Comparison of ENCODE assay signal across 14 mouse cellular contexts in the genomic region with DNA sequence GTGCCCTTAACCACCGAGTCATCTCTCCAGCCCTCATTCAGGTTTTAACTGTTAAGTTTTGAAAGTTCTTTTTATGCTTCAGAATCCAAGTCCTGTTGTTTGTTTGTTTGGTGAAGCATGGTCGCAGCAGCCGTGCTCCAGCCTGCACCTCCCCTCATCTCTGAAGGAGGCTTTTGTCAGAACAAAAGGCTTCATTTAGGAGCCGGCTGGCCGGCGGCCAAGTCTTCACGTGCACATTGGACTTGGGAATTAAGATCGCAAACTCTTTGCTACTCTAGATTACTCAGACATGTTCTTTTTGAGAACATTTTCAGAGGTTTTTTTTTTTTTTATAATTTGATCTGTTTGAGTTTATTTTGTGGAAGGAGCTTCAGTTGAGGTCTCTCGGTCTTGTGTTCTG. TPM values are rescaled to one million over a fixed set of nuclear protein-coding genes. Genes with fewer than 3 reads are reported as not detected.
DNase-seq lines count a peak whose midpoint lies in the region; ATAC-seq lines count a peak whose summit lies in the region.
"Had no signal": no experiment of that assay in that cellular context is flagged by ENCODE, and none has a peak within 500 bp of the region (broad histone marks: within the 10 kb centered on the region; RNA-seq: fewer than 3 reads in every experiment).

No protein-coding gene starts in this region.

- H3K9ac ChIP-seq in embryonic facial prominence, embryonic 11.5 days (replicated peaks; ENCODE audit: low read length), result no peak overlapping the region
- H3K9ac ChIP-seq in kidney, embryonic 14.5 days (ENCODE audit: low read depth, low read length), result no peak overlapping the region
- H3K9ac ChIP-seq: heart, embryonic 13.5 days; midbrain, embryonic 13.5 days had no signal

- no peaks in the 10 kb centered on the region for H3K9me3 ChIP-seq in embryonic facial prominence, embryonic 11.5 days (replicated peaks; ENCODE audit: control insufficient read depth, low read length)
- no peaks in the 10 kb centered on the region for H3K9me3 ChIP-seq in embryonic facial prominence, embryonic 10.5 days
- H3K9me3 ChIP-seq in kidney, embryonic 14.5 days (ENCODE audit: control insufficient read depth, low read length), result no peaks in the 10 kb centered on the region
- H3K9me3 ChIP-seq: heart, embryonic 13.5 days; midbrain, embryonic 13.5 days had no signal

- intact Hi-C loops in gastrocnemius, postnatal 36 days (cut with DNase I), result no loop called here

- no peaks in the 10 kb centered on the region for H3K36me3 ChIP-seq in embryonic facial prominence, embryonic 11.5 days (replicated peaks; ENCODE audit: control insufficient read depth, insufficient read depth, low read depth, low read length)
- no peaks in the 10 kb centered on the region for H3K36me3 ChIP-seq in embryonic facial prominence, embryonic 10.5 days (replicated peaks)
- no peaks in the 10 kb centered on the region for H3K36me3 ChIP-seq in kidney, embryonic 14.5 days (ENCODE audit: control insufficient read depth, insufficient read depth, low read length)
- H3K36me3 ChIP-seq: heart, embryonic 13.5 days; midbrain, embryonic 13.5 days had no signal

- H3K27me3 ChIP-seq in embryonic facial prominence, embryonic 11.5 days (ENCODE audit: control insufficient read depth, insufficient read depth, low read length), result no peaks in the 10 kb centered on the region
- 0 out of 2 replicates have a peak, but pooled peaks cover 4% of the 10 kb centered on the region for H3K27me3 ChIP-seq in embryonic facial prominence, embryonic 10.5 days (replicated peaks; ENCODE audit: low read depth, poor library complexity, severe bottlenecking)
- no peaks in the 10 kb centered on the region for H3K27me3 ChIP-seq in kidney, embryonic 14.5 days (ENCODE audit: control insufficient read depth, insufficient read depth, low read length)
- H3K27me3 ChIP-seq: heart, embryonic 13.5 days; midbrain, embryonic 13.5 days had no signal

- WGBS in embryonic facial prominence, embryonic 11.5 days, result 53% methylated on average over 9 of the region's 9 CpGs
- WGBS in embryonic facial prominence, embryonic 10.5 days, result 64% methylated on average over 9 of the region's 9 CpGs
- whole genome bisulfite sequencing in kidney, embryonic 14.5 days, result 68% methylated on average over 9 of the region's 9 CpGs

- no peak overlapping the region for H3K4me3 ChIP-seq in embryonic facial prominence, embryonic 11.5 days (ENCODE audit: low read depth, low read length)
- no peak overlapping the region for H3K4me3 ChIP-seq in embryonic facial prominence, embryonic 10.5 days
- no peak overlapping the region for H3K4me3 ChIP-seq in kidney, embryonic 14.5 days (ENCODE audit: low read length)
- H3K4me3 ChIP-seq: heart, embryonic 13.5 days; midbrain, embryonic 13.5 days had no signal

- DNase-seq in embryonic facial prominence, embryonic 11.5 days (ENCODE audit: low spot score), result peak; percentile 50
- no peak for DNase-seq in embryonic facial prominence, embryonic 10.5 days (ENCODE audit: low spot score)
- DNase-seq in kidney, adult 18-20 months, result peak; percentile 22
- peak; percentile 32 for DNase-seq in ZHBTc4 (ENCODE audit: low read depth, low spot score)
- DNase-seq in kidney, postnatal 25 days, result peak; percentile 66 to 70
- DNase-seq in thymus, postnatal 14 days, result no peak
- DNase-seq in gastrocnemius, postnatal 36 days, result no peak
- DNase-seq: lung, postnatal 10 days; thymus, postnatal 4 days had no signal

- no peaks in the 10 kb centered on the region for H3K4me1 ChIP-seq in embryonic facial prominence, embryonic 11.5 days (ENCODE audit: control insufficient read depth, insufficient read depth, low read length)
- peaks cover 9% of the 10 kb centered on the region; the same call in 1 of the 2 replicates for H3K4me1 ChIP-seq in embryonic facial prominence, embryonic 10.5 days
- no peaks in the 10 kb centered on the region for H3K4me1 ChIP-seq in kidney, embryonic 14.5 days (ENCODE audit: control insufficient read depth, insufficient read depth, low read length)

- no peak for ATAC-seq in embryonic facial prominence, embryonic 11.5 days (replicated peaks; ENCODE audit: insufficient number of reproducible peaks, low FRiP score, low TSS enrichment, low read depth)
- no peak for ATAC-seq in kidney, embryonic 14.5 days (ENCODE audit: low FRiP score, low TSS enrichment)
- ATAC-seq: midbrain, embryonic 13.5 days had no signal

- no peak overlapping the region for H3K4me2 ChIP-seq in embryonic facial prominence, embryonic 11.5 days (ENCODE audit: low read depth, low read length)
- H3K4me2 ChIP-seq in kidney, embryonic 14.5 days (replicated peaks; ENCODE audit: low read depth, low read length), result no peak overlapping the region
- H3K4me2 ChIP-seq: heart, embryonic 13.5 days; midbrain, embryonic 13.5 days had no signal

- no peak overlapping the region for H3K27ac ChIP-seq in embryonic facial prominence, embryonic 11.5 days (replicated peaks; ENCODE audit: low read depth, low read length)
- H3K27ac ChIP-seq in embryonic facial prominence, embryonic 10.5 days (replicated peaks), result no peak overlapping the region
- no peak overlapping the region for H3K27ac ChIP-seq in kidney, embryonic 14.5 days (ENCODE audit: low read depth, low read length)
- H3K27ac ChIP-seq: heart, embryonic 13.5 days; midbrain, embryonic 13.5 days had no signal

RNA-seq across cellular contexts. Expression of a gene that starts 9.3 kb away (rescaled TPM):
- polyA plus RNA-seq in embryonic facial prominence, embryonic 11.5 days (2014; fragmentation: Nextera tagmentation; extraction: Ambion mirVana), result 0.93 and 0.98 TPM in 2 replicates
- polyA plus RNA-seq in embryonic facial prominence, embryonic 10.5 days (2016; fragmentation: Nextera tagmentation; extraction: Ambion mirVana), result 0.60 and 0.88 TPM in 2 replicates
- polyA plus RNA-seq in kidney, embryonic 14.5 days (2014; fragmentation: Nextera tagmentation; extraction: Ambion mirVana), result 0.33 and 1.3 TPM in 2 replicates
- total RNA-seq in gastrocnemius, postnatal 36 days (2021), result not detected
- polyA plus RNA-seq: spleen, adult 2 months had no signal

RNA-seq across cellular contexts. Expression of a gene that starts 13.3 kb away (rescaled TPM):
- polyA plus RNA-seq in embryonic facial prominence, embryonic 11.5 days (2014; fragmentation: Nextera tagmentation; extraction: Ambion mirVana), result 16.2 and 21.4 TPM in 2 replicates
- 16.2 and 16.4 TPM in 2 replicates for polyA plus RNA-seq in embryonic facial prominence, embryonic 10.5 days (2016; fragmentation: Nextera tagmentation; extraction: Ambion mirVana)
- 11.4 and 22.9 TPM in 2 replicates for polyA plus RNA-seq in kidney, embryonic 14.5 days (2014; fragmentation: Nextera tagmentation; extraction: Ambion mirVana)
- 10 to 100 TPM; 19.1 to 19.3 TPM for total RNA-seq in gastrocnemius, postnatal 36 days (2021)

RNA-seq across cellular contexts. Expression of a gene that starts 38.7 kb away (rescaled TPM):
- polyA plus RNA-seq in embryonic facial prominence, embryonic 11.5 days (2014; fragmentation: Nextera tagmentation; extraction: Ambion mirVana), result 2.7 and 3.3 TPM in 2 replicates
- 5.7 and 6.4 TPM in 2 replicates for polyA plus RNA-seq in embryonic facial prominence, embryonic 10.5 days (2016; fragmentation: Nextera tagmentation; extraction: Ambion mirVana)
- polyA plus RNA-seq in kidney, embryonic 14.5 days (2014; fragmentation: Nextera tagmentation; extraction: Ambion mirVana), result 10.0 and 16.1 TPM in 2 replicates
- total RNA-seq in gastrocnemius, postnatal 36 days (2021), result not detected
- total RNA-seq: left cerebral cortex, postnatal 36 days had no signal

Comparison
In these comparisons a context has a peak if more than half of its experiments do, and no peak if none do; other contexts are left out.
1. DNase-seq: peak in embryonic facial prominence, embryonic 11.5 days (single experiment), kidney, adult 18-20 months (single experiment), ZHBTc4 (single experiment) and kidney, postnatal 25 days (2 of 2); none in embryonic facial prominence, embryonic 10.5 days (single experiment), thymus, postnatal 14 days (single experiment) and gastrocnemius, postnatal 36 days (0 of 2).